ENCODE assay signal across 10 mouse cellular contexts in the genomic region with DNA sequence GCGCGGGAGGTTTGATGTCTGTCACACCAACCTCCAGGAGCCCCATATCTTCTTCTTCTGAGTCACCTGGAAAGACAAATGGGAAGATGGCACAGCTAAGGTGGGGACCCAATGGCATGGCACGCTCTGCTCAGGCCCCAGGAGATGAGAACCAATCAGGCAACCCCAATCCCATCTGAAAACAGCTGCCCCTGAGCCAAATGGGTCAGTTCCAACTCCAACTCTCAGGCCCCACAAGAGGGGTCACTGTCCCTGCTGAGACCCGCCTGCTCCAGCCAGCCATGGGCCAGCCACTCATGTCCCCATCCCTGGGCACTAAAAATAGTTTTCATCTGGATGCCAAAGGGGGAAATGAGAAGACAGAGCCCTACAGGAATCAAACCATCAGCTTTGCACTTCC.
A peak's percentile ranks its signal among the peaks of the same experiment; 100 is the strongest.
DNase-seq lines count a peak whose midpoint lies in the region; ATAC-seq and TF ChIP-seq lines count a peak whose summit lies in the region.
"Had no signal": no experiment of that assay in that cellular context is flagged by ENCODE, and none has a peak within 500 bp of the region (broad histone marks: within the 10 kb centered on the region; RNA-seq: fewer than 3 reads in every experiment).

No protein-coding gene starts in this region.

- no peak for TF ChIP-seq CTCF in gastrocnemius, adult 2 months (IDR thresholded peaks at IDR 0.05)

- WGBS in lung, embryonic 15.5 days: 85% methylated on average over 4 of the region's 4 CpGs

- intact Hi-C loops in gastrocnemius, adult 2 months (cut with DNase I): loop anchor here (5.0 kb wide), 1 partner anchor 36 kb away; no protein-coding TSS in a partner anchor

- H3K27ac ChIP-seq in gastrocnemius, adult 2 months: peak overlapping the region; percentile 96
- peak overlapping the region; percentile 59 for H3K27ac ChIP-seq in lung, embryonic 15.5 days
- H3K27ac ChIP-seq: liver, embryonic 14.5 days had no signal

- H3K9ac ChIP-seq in lung, embryonic 15.5 days: no peak overlapping the region
- H3K9ac ChIP-seq: liver, embryonic 14.5 days had no signal

- DNase-seq in gastrocnemius, adult 2 months: peak; percentile 74
- no peak for DNase-seq in gastrocnemius, postnatal 10 days
- DNase-seq in lung, postnatal 14 days: no peak
- peak; percentile 36 for DNase-seq in heart, adult 8-10 months (ENCODE audit: low spot score)
- DNase-seq in skeletal muscle tissue, adult 2 months (ENCODE audit: low read depth, low spot score): peak; percentile 52
- no peak for DNase-seq in testis, postnatal 14 days (ENCODE audit: low spot score)

- peaks cover 28% of the 10 kb centered on the region for H3K36me3 ChIP-seq in lung, embryonic 15.5 days

- peak overlapping the region; percentile 20; the same call in 1 of the 2 replicates for H3K4me2 ChIP-seq in lung, embryonic 15.5 days

- ATAC-seq in lung, embryonic 15.5 days (ENCODE audit: borderline replicate concordance, extremely low read depth, low FRiP score, low TSS enrichment): no peak
- ATAC-seq: CD4-positive, CD25-positive, alpha-beta regulatory T cell, adult 4 months; inflammation-experienced regulatory T-cells, adult 6 months had no signal

- peak overlapping the region; percentile 71 for H3K4me3 ChIP-seq in gastrocnemius, adult 2 months
- H3K4me3 ChIP-seq in lung, embryonic 15.5 days: no peak overlapping the region

- no peaks in the 10 kb centered on the region for H3K27me3 ChIP-seq in lung, embryonic 15.5 days

- peaks cover 13% of the 10 kb centered on the region for H3K4me1 ChIP-seq in lung, embryonic 15.5 days

- H3K9me3 ChIP-seq in lung, embryonic 15.5 days: no peaks in the 10 kb centered on the region

Comparison
In these comparisons a context has a peak if more than half of its experiments do, and no peak if none do; other contexts are left out.
1. DNase-seq: peak in gastrocnemius, adult 2 months (single experiment), heart, adult 8-10 months (single experiment) and skeletal muscle tissue, adult 2 months (single experiment); none in gastrocnemius, postnatal 10 days (single experiment), lung, postnatal 14 days (single experiment) and testis, postnatal 14 days (single experiment).